Mouse (Mus musculus) C2C12 (cell line): ENCODE measurements around the gene Taf12.

Experiments used
- CTCF ChIP-seq: IDR thresholded peaks from one replicate; pipeline ENCODE4 v1.5.1; 2011; ENCODE audit not compliant: control insufficient read depth, insufficient read depth, insufficient read length
- MYOD1 ChIP-seq: IDR thresholded peaks from one replicate; pipeline ENCODE4 v1.6.1; 2011; ENCODE audit warnings: low read depth; ENCODE audit not compliant: control insufficient read depth, insufficient read length

DNA sequence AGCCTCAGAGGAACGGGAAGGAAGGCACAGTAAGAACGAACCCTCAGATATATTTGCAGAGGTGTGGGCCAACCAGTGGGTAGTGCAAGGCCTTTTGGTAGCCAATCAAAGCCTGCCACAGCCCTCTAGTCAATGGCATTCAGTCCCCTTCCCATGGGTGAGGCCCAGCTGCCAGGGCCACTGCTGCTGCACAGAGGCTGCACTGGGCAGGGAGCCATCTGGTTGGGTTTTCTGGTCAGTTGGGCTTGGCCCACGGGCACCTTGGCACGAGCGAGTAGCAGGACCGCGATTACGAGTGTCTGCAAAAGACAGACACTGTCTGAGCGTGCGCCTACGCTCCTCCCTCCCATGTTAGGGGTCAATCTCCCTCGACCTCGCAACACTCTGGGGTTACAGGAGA is 64.8 kb downstream of the Taf12 start:
- TF ChIP-seq CTCF, result no peak
- TF ChIP-seq MYOD1, result no peak
